Mouse (Mus musculus): ENCODE measurements around the gene Abhd11.

- TF ChIP-seq CTCF (IDR thresholded peaks at IDR 0.05; ENCODE audit: low read depth, low read length) (no peak), POLR2A (IDR thresholded peaks at IDR 0.05; ENCODE audit: extremely low read depth, insufficient read depth, low read length) (no peak)
Observed at GRCm38 (mm10) chr5:134967164-134967944, 41.6 kb upstream of the Abhd11 start.
